Mouse (Mus musculus) neural tube, embryonic 14.5 days (tissue): ENCODE measurements around the gene Aldh1l2. TPM values are rescaled to one million over a fixed set of nuclear protein-coding genes. Genes with fewer than 3 reads are reported as not detected.
"Not testable (repeated sequence)": the region's sequence is repeated elsewhere in the genome, so short reads cannot be mapped to it uniquely, and the experiment has no call there.

Source experiments
- ATAC-seq: fragments of 200-750 bp; cut with Nextera tagmentation; 2 replicates; pipeline ENCODE4 v1.8.0; 2017; ENCODE audit warnings: low read depth, mild to moderate bottlenecking, moderate TSS enrichment, moderate library complexity
- H3K27ac ChIP-seq: fragments of 300-500 bp; sonication (generic); 2 replicates; pipeline ENCODE4 v1.5.1; 2014; ENCODE audit warnings: low read depth, mild to moderate bottlenecking, control low read depth, low read length, moderate library complexity, mixed read lengths
- H3K27me3 ChIP-seq: fragments of 300-500 bp; sonication (generic); 2 replicates; pipeline ENCODE4 v1.6.1; 2014; ENCODE audit warnings: low read length; ENCODE audit not compliant: control insufficient read depth, insufficient read depth
- H3K36me3 ChIP-seq: fragments of 300-500 bp; sonication (generic); 2 replicates; pipeline ENCODE4 v1.6.1; 2014; ENCODE audit warnings: low read length, mixed read lengths; ENCODE audit not compliant: control insufficient read depth, insufficient read depth
- H3K4me1 ChIP-seq: fragments of 300-500 bp; sonication (generic); 2 replicates; pipeline ENCODE4 v1.6.1; 2014; ENCODE audit warnings: low read length; ENCODE audit not compliant: control insufficient read depth, insufficient read depth
- H3K4me2 ChIP-seq: fragments of 300-500 bp; sonication (generic); 2 replicates; pipeline ENCODE4 v1.6.1; 2014; ENCODE audit warnings: mild to moderate bottlenecking, low read depth, low read length, control low read depth
- H3K4me3 ChIP-seq: fragments of 300-500 bp; sonication (generic); 2 replicates; pipeline ENCODE4 v1.5.1; 2014; ENCODE audit warnings: low read depth, low read length, control low read depth, mixed read lengths
- H3K9ac ChIP-seq: fragments of 300-500 bp; sonication (generic); replicated peaks from 2 replicates; pipeline ENCODE4 v1.6.1; 2014; ENCODE audit warnings: low read depth, mild to moderate bottlenecking, control low read depth, low read length, mixed read lengths
- H3K9me3 ChIP-seq: fragments of 300-500 bp; sonication (generic); 2 replicates; pipeline ENCODE4 v1.6.1; 2016; ENCODE audit warnings: low read length; ENCODE audit not compliant: control insufficient read depth
- WGBS: fragments of 180-500 bp; shearing (Covaris S2); extraction: QIAGEN DNeasy Blood & Tissue Kit; methylation state at CpG from one replicate; pipeline ENCODE4 v1.1.7; 2014; 5-methylcytosine and 5-hydroxymethylcytosine counted together
- polyA plus RNA-seq: library from polyadenylated mRNA; unstranded; fragments of >200 nt; fragmentation: Nextera tagmentation; extraction: Ambion mirVana; gene quantifications from 2 replicates; pipeline ENCODE4 v1.2.1, GENCODE M21; 2014

The Aldh1l2 gene
- polyA plus RNA-seq, 1 experiment from 2014 or later = 21.0 TPM

DNA sequence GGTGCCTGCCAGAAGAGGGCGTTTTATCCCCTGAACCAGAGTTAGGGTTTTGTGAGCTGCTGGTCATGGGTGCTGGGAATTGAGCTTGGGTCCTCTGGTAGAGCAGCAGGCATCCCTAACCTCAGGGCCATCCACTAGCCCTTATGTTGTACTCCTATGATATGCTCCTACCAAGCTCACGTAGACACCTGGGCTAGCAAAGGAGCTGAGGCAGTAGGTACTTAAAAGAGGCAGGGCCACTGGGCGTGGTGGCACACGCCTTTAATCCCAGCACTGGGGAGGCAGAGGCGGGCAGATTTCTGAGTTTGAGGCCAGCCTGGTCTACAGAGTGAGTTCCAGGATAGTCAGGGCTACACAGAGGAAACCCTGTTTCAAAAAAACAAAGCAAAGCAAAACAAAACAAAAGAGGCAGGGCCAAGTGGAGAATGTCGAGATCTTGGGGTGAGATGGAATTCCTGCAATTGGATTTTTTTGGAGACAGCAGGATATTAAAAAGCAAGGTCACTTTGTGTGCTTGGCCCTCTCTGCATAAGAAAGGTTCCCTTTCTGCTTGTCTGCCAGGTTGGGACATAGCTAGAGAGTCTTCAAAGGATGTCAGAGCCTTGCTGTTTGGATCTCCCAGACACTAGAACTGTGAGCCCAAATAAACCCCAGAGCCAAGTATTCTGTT is 5.5 kb upstream of the Aldh1l2 start:
- H3K9me3 ChIP-seq = no peaks in the 10 kb centered on the region
- no peaks in the 10 kb centered on the region for H3K27me3 ChIP-seq
- ATAC-seq = no peak
- no peak overlapping the region for H3K9ac ChIP-seq
- no peaks in the 10 kb centered on the region for H3K36me3 ChIP-seq
- H3K4me2 ChIP-seq = no peak overlapping the region
- no peaks in the 10 kb centered on the region for H3K4me1 ChIP-seq
- no peak overlapping the region for H3K27ac ChIP-seq
- WGBS = 78% methylated on average over 6 of the region's 6 CpGs
- H3K4me3 ChIP-seq = no peak overlapping the region

DNA sequence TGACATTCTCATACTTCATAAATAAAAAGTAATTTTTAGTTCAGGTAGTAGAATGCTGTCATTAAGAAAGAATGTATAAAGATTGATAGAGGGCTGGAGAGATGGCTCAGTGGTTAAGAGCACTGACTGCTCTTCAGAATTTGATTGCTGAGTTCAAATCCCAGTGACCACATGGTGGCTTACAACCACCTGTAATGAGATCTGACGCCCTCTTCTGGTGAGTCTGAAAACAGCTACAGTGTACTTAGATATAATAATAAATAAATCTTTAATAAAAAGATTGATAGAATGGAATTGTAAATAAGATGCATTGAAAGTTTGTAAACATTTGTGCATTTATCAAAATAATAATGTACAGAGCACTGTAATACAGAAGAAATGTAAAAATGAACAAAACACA is 2.5 kb upstream of the Aldh1l2 start:
- no peak for ATAC-seq
- no peak overlapping the region for H3K4me2 ChIP-seq
- WGBS = 4% methylated on average over 1 of the region's 1 CpGs
- no peaks in the 10 kb centered on the region for H3K27me3 ChIP-seq
- peaks cover 3% of the 10 kb centered on the region; the same call in 1 of the 2 replicates for H3K4me1 ChIP-seq
- no peaks in the 10 kb centered on the region for H3K36me3 ChIP-seq
- H3K4me3 ChIP-seq = no peak overlapping the region
- H3K9ac ChIP-seq = no peak overlapping the region
- no peaks in the 10 kb centered on the region for H3K9me3 ChIP-seq
- H3K27ac ChIP-seq = no peak overlapping the region

DNA sequence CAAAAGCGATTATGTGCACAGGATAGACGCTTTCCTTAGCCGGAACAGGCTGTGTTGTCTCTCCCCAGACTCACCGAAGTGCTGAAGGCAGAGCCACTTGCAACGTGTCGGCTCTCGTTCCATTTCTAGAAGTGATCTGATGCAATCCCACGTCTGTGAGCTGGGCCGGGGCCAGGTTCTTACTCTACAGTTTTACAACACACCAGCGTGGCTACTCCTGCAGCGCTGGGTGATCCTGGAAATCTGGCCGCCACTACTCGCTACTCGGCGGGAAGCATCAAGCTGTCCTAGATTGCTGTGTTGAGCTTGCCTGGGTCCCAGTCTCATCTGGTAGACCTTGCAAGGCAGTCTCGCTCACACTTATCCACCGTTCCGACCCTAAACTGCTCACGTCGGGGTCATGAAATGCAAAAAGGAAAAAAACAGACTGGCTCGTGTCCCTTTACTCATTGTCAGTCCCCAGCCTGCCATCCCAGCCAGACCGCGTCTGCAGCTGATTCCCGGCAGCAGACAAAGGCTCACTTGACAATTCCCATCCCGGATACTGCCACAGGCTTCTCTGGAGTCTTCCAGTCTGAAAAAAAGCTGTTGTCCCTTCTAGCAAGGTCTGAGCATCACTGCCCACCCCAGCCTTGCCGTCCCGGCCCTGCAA is 556 bp downstream of the Aldh1l2 start:
- Histone ChIP-seq H3K36me3 (no peaks in the 10 kb centered on the region), H3K9me3 (no peaks in the 10 kb centered on the region), H3K27me3 (no peaks in the 10 kb centered on the region), H3K4me1 (peaks cover 3% of the 10 kb centered on the region; the same call in 1 of the 2 replicates), H3K9ac (peak overlapping the region; percentile 73), H3K4me2 (peak overlapping the region; percentile 62), H3K27ac (peak overlapping the region; percentile 89), H3K4me3 (peak overlapping the region; percentile 64)
- peak; percentile 72 for ATAC-seq
- WGBS = 3% methylated on average over 27 of the region's 27 CpGs

DNA sequence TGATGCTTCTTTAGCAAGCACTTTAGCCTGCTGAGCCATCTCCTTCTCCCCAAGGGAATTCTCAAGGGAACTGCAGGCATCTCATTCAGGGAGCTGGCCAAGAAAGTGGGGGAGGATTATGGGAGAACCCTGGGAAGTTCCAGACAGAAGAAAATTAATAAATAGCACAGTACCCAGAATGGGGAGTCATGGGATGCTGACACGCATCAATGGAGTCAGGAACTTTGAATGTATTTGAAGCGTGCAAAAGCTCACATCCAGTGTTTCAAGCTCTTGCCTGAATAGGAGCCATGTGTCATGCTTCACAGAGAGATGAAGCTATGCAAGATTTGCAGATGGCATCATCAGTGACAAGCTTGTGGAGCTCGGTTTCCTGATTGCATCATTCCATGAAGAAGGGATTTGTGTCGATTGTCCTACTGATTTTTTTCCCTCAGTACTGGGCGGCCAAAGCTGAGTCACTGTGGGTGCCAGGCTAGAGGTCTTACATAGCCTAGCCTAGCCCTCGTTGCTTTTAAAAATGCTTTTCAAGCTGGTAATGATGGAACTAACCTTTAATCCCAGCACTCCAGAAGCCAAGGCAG is 3.5 kb downstream of the Aldh1l2 start:
- no peak overlapping the region for H3K4me2 ChIP-seq
- no peak overlapping the region for H3K9ac ChIP-seq
- H3K4me3 ChIP-seq = no peak overlapping the region
- 93% methylated on average over 6 of the region's 6 CpGs for WGBS
- no peaks in the 10 kb centered on the region for H3K9me3 ChIP-seq
- H3K27ac ChIP-seq = no peak overlapping the region
- peaks cover 3% of the 10 kb centered on the region; the same call in 1 of the 2 replicates for H3K4me1 ChIP-seq
- H3K36me3 ChIP-seq = 0 out of 2 replicates have a peak, but pooled peaks cover 12% of the 10 kb centered on the region
- no peaks in the 10 kb centered on the region for H3K27me3 ChIP-seq
- ATAC-seq = no peak

DNA sequence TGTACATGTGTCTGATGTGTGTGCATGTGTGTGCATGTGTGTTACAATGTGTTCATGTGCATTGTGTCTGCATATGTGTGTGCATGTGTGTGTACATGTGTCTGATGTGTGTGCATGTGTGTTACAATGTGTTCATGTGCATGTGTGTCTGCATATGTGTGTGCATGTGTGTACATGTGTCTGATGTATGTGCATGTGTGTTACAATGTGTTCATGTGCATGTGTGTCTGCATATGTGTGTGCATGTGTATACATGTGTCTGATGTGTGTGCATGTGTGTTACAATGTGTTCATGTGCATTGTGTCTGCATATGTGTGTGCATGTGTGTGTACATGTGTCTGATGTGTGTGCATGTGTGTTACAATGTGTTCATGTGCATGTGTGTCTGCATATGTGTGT is 9.7 kb downstream of the Aldh1l2 start:
- not testable (repeated sequence) for H3K9ac ChIP-seq, H3K9me3 ChIP-seq, H3K4me3 ChIP-seq, H3K4me1 ChIP-seq, H3K27me3 ChIP-seq, H3K27ac ChIP-seq, H3K4me2 ChIP-seq, ATAC-seq
- H3K36me3 ChIP-seq = peaks cover 24% of the 10 kb centered on the region

DNA sequence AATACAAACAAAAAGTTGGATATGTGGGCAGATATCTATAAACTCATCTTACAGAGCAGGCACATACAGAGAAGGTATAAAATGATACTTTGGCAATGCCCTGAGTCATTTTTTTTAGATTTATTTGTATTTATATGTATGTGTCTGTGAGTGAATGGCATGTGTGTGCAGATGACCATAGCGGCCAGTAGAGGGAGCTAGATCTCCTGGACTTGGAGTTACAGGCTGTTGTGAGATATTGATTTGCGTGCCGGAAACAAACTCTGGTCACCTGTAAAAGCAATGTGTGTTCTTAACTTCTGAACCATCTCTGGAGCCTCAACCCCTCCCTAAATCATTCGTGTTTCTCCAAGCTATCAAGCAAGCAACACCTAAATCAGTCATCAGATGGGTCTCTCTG is 12.9 kb downstream of the Aldh1l2 start:
- 81% methylated on average over 4 of the region's 4 CpGs for WGBS
- H3K4me3 ChIP-seq = no peak overlapping the region
- H3K36me3 ChIP-seq = peaks cover 23% of the 10 kb centered on the region
- H3K9ac ChIP-seq = no peak overlapping the region
- no peaks in the 10 kb centered on the region for H3K27me3 ChIP-seq
- no peaks in the 10 kb centered on the region for H3K9me3 ChIP-seq
- ATAC-seq = no peak
- H3K4me1 ChIP-seq = no peaks in the 10 kb centered on the region
- H3K4me2 ChIP-seq = no peak overlapping the region
- H3K27ac ChIP-seq = no peak overlapping the region

DNA sequence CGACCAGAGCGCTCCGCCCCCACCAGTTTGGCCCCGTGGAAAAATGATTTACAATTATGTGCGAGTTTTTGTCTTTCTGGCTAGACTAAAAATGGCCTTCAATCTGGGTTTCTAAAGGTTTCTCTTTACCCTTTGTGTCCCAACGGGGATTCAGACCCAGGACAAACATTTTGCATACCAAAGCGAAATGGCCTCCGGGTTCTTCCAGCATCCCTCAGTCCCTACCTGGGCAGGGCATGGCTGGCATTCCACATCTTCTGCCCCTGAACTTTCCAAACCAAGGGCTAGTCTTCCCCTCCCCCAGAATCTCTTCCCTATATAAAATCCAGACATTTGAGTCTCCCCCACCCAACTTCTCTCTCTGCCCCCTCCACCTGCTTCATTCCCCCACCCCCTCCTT is 20.2 kb downstream of the Aldh1l2 start:
- no peaks in the 10 kb centered on the region for H3K27me3 ChIP-seq
- H3K9ac ChIP-seq = no peak overlapping the region
- no peaks in the 10 kb centered on the region for H3K4me1 ChIP-seq
- peaks cover 33% of the 10 kb centered on the region; the same call in 1 of the 2 replicates for H3K36me3 ChIP-seq
- H3K27ac ChIP-seq = no peak overlapping the region
- H3K4me2 ChIP-seq = no peak overlapping the region
- ATAC-seq = no peak
- 77% methylated on average over 8 of the region's 8 CpGs for WGBS
- H3K4me3 ChIP-seq = no peak overlapping the region
- no peaks in the 10 kb centered on the region for H3K9me3 ChIP-seq

DNA sequence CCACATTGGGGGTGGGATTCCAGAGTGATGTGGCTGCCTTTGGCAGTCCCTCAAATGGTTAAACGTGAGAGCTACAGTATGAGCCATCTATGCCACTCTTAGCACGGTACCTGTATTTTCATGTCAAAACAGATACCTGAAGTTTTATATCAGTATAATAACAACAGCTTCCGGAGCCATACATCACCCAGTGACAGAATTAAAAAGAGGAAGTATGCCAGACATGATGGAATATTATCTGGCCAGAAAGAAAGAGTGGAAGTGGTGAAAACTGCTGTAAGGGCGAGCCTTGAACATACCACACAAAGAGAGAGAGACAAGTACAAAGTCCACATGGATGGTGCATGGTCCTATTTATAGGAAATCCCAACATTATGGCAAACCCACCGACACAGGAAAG is 22.6 kb downstream of the Aldh1l2 start:
- Histone ChIP-seq H3K36me3 (peaks cover 31% of the 10 kb centered on the region; the same call in 1 of the 2 replicates), H3K4me1 (no peaks in the 10 kb centered on the region), H3K9me3 (no peaks in the 10 kb centered on the region), H3K4me2 (no peak overlapping the region), H3K27me3 (no peaks in the 10 kb centered on the region), H3K27ac (no peak overlapping the region), H3K9ac (no peak overlapping the region), H3K4me3 (no peak overlapping the region)
- no peak for ATAC-seq
- WGBS = 83% methylated on average over 5 of the region's 5 CpGs

DNA sequence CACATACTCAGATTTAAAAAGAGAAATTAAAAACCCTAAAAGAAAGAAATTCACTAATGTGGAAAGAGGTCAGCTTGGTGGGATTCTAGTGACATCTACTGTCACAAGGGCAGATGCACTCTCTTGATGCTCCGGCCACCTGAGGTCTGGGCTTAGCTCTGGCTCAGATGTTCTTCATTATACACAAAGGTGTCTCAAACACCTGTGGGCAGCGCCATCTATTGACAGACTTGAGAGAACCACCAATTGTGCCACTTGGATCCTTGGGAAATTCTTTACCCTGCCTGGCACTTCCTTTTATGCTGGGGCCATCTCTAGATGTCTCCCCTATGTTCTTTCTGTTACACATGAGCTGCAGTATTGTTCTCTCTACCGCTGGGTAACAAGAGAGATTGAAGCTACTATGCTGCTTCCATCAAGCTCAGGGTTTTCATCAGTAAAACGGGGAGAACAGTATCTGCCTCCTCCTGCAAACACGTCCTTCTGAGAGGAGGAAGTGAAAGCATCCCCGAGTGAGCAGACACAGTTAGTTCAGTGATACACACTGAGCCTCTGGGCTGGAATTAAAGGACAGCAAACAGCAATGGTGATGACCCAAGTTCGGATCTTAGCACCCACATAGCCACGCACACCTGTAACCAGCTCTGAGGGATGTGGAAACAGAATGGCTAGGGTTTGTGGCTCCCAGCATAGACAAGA is 24.8 kb downstream of the Aldh1l2 start:
- no peak overlapping the region for H3K4me2 ChIP-seq
- WGBS = 66% methylated on average over 8 of the region's 8 CpGs
- H3K4me3 ChIP-seq = no peak overlapping the region
- H3K27ac ChIP-seq = no peak overlapping the region
- no peak for ATAC-seq
- H3K4me1 ChIP-seq = no peaks in the 10 kb centered on the region
- H3K36me3 ChIP-seq = peaks cover 34% of the 10 kb centered on the region
- no peaks in the 10 kb centered on the region for H3K9me3 ChIP-seq
- H3K27me3 ChIP-seq = no peaks in the 10 kb centered on the region
- H3K9ac ChIP-seq = no peak overlapping the region
